ENCODE assay signal across 8 mouse cellular contexts in the genomic region with DNA sequence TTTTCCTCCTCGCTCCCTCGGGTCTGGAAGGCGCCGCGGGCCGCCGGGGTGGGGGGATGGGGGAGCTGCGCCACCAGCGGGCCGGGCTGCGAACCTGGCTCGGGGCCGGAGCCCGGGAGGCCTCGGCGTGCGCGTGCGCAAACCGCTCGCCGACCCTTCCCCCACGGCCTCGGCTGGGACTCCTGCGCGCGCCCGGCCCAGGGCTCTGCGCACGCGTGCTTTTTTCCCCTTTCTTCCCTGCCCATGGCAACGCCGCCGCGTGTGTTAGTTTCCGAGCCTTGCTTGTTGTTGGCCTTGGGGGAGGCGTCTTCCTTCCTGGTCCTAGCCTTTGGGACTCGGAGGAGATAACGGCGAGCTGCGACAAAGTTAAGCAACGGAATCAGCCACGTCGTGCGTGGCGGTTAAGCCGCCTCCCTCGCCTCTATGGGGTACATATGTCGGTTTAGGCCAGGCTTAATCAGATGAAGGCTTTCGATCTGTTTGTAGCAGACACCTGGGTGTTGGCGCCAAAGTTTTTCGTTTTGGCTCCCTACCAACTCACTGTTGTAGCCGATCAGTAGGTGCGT. TPM values are rescaled to one million over a fixed set of nuclear protein-coding genes. Genes with fewer than 3 reads are reported as not detected.
DNase-seq lines count a peak whose midpoint lies in the region; ATAC-seq lines count a peak whose summit lies in the region.

No protein-coding gene starts in this region.

- H3K27me3 ChIP-seq in forebrain, embryonic 13.5 days = no peaks in the 10 kb centered on the region
- no peaks in the 10 kb centered on the region for H3K27me3 ChIP-seq in liver, embryonic 15.5 days
- no peaks in the 10 kb centered on the region for H3K27me3 ChIP-seq in neural tube, embryonic 11.5 days (ENCODE audit: control insufficient read depth, insufficient read depth, low read length)
- H3K27me3 ChIP-seq in stomach, embryonic 16.5 days (ENCODE audit: control insufficient read depth, insufficient read depth, low read length) = no peaks in the 10 kb centered on the region

- peak; percentile 91 for DNase-seq in ES-CJ7 (ENCODE audit: low read depth, low spot score)
- DNase-seq in heart, postnatal 10 days = peak; percentile 93 to 95
- peak; percentile 93 to 96 for DNase-seq in kidney, postnatal 4 days
- DNase-seq in neural tube, embryonic 11.5 days (ENCODE audit: low spot score) = peak; percentile 93

- peak overlapping the region; percentile 77 for H3K4me3 ChIP-seq in forebrain, embryonic 13.5 days
- H3K4me3 ChIP-seq in liver, embryonic 15.5 days (replicated peaks) = peak overlapping the region; percentile 95
- H3K4me3 ChIP-seq in neural tube, embryonic 11.5 days (ENCODE audit: low read depth, low read length) = peak overlapping the region; percentile 85
- peak overlapping the region; percentile 87 for H3K4me3 ChIP-seq in stomach, embryonic 16.5 days (replicated peaks; ENCODE audit: low read length)

- H3K4me1 ChIP-seq in forebrain, embryonic 13.5 days = peaks cover 22% of the 10 kb centered on the region
- H3K4me1 ChIP-seq in liver, embryonic 15.5 days (replicated peaks) = peaks cover 42% of the 10 kb centered on the region
- H3K4me1 ChIP-seq in neural tube, embryonic 11.5 days (ENCODE audit: control insufficient read depth, insufficient read depth, low read length) = peaks cover 12% of the 10 kb centered on the region
- peaks cover 12% of the 10 kb centered on the region; the same call in 1 of the 2 replicates for H3K4me1 ChIP-seq in stomach, embryonic 16.5 days (ENCODE audit: control insufficient read depth, insufficient read depth, low read length)

- peaks cover 3% of the 10 kb centered on the region; the same call in 1 of the 2 replicates for H3K36me3 ChIP-seq in forebrain, embryonic 13.5 days (ENCODE audit: poor library complexity, severe bottlenecking)
- H3K36me3 ChIP-seq in liver, embryonic 15.5 days (replicated peaks) = peaks cover 5% of the 10 kb centered on the region
- H3K36me3 ChIP-seq in neural tube, embryonic 11.5 days (ENCODE audit: control insufficient read depth, insufficient read depth, low read length) = no peaks in the 10 kb centered on the region
- no peaks in the 10 kb centered on the region for H3K36me3 ChIP-seq in stomach, embryonic 16.5 days (ENCODE audit: control insufficient read depth, insufficient read depth, low read length)

- H3K27ac ChIP-seq in forebrain, embryonic 13.5 days = peak overlapping the region; percentile 100
- peak overlapping the region; percentile 99 for H3K27ac ChIP-seq in liver, embryonic 15.5 days (replicated peaks)
- peak overlapping the region; percentile 100 for H3K27ac ChIP-seq in neural tube, embryonic 11.5 days (ENCODE audit: low read depth, low read length)
- H3K27ac ChIP-seq in stomach, embryonic 16.5 days (ENCODE audit: low read length) = peak overlapping the region; percentile 99

- intact Hi-C loops in heart, postnatal 10 days (cut with DNase I) = loop anchor here (5.0 to 10.0 kb wide), 2 partner anchors 34 to 158 kb away; partner anchors contain the start of gene Mtfr2

- H3K9me3 ChIP-seq in forebrain, embryonic 13.5 days (replicated peaks) = no peaks in the 10 kb centered on the region
- no peaks in the 10 kb centered on the region for H3K9me3 ChIP-seq in liver, embryonic 15.5 days (replicated peaks)
- H3K9me3 ChIP-seq in neural tube, embryonic 11.5 days (ENCODE audit: control insufficient read depth, low read length) = no peaks in the 10 kb centered on the region
- H3K9me3 ChIP-seq in stomach, embryonic 16.5 days (replicated peaks; ENCODE audit: control insufficient read depth, low read length) = no peaks in the 10 kb centered on the region

- H3K4me2 ChIP-seq in forebrain, embryonic 13.5 days = peak overlapping the region; percentile 67
- peak overlapping the region; percentile 72 for H3K4me2 ChIP-seq in liver, embryonic 15.5 days
- H3K4me2 ChIP-seq in neural tube, embryonic 11.5 days (ENCODE audit: low read depth) = peak overlapping the region; percentile 56
- peak overlapping the region; percentile 66 for H3K4me2 ChIP-seq in stomach, embryonic 16.5 days (ENCODE audit: low read depth, low read length)

- peak overlapping the region; percentile 91 for H3K9ac ChIP-seq in forebrain, embryonic 13.5 days
- H3K9ac ChIP-seq in liver, embryonic 15.5 days = peak overlapping the region; percentile 91
- peak overlapping the region; percentile 90 for H3K9ac ChIP-seq in neural tube, embryonic 11.5 days (ENCODE audit: low read length)
- peak overlapping the region; percentile 91 for H3K9ac ChIP-seq in stomach, embryonic 16.5 days (ENCODE audit: low read length)

- peak; percentile 70 for ATAC-seq in cerebellum, adult (ENCODE audit: insufficient number of reproducible peaks, low FRiP score, low TSS enrichment)
- ATAC-seq in forebrain, embryonic 13.5 days = peak; percentile 79
- ATAC-seq in liver, embryonic 15.5 days (ENCODE audit: insufficient read depth) = peak; percentile 61
- ATAC-seq in neural tube, embryonic 11.5 days (ENCODE audit: insufficient read depth, low FRiP score, low TSS enrichment) = peak; percentile 78
- ATAC-seq in stomach, embryonic 16.5 days (ENCODE audit: insufficient read depth, low FRiP score) = peak; percentile 73

- under 1% methylated on average over 52 of the region's 54 CpGs for WGBS in forebrain, embryonic 13.5 days
- under 1% methylated on average over 54 of the region's 54 CpGs for WGBS in liver, embryonic 15.5 days (ENCODE audit: insufficient replicate concordance)
- 0% methylated on average over 41 of the region's 54 CpGs for WGBS in neural tube, embryonic 11.5 days
- under 1% methylated on average over 48 of the region's 54 CpGs for WGBS in stomach, embryonic 16.5 days

RNA-seq across cellular contexts. Expression of gene Bclaf1, which starts 0.6 kb away (rescaled TPM):
- 152 and 170 TPM in 2 replicates for polyA plus RNA-seq in forebrain, embryonic 13.5 days (2015; fragmentation: Nextera tagmentation; extraction: Ambion mirVana)
- total RNA-seq in heart, postnatal 10 days (2021) = 10 to 100 TPM; 86.4 to 96.1 TPM
- polyA plus RNA-seq in liver, embryonic 15.5 days (2015; fragmentation: Nextera tagmentation; extraction: Ambion mirVana) = 43.3 and 43.6 TPM in 2 replicates
- polyA plus RNA-seq in neural tube, embryonic 11.5 days (2014; fragmentation: Nextera tagmentation; extraction: Ambion mirVana) = 163 and 174 TPM in 2 replicates
- 103 and 105 TPM in 2 replicates for polyA plus RNA-seq in stomach, embryonic 16.5 days (2015; fragmentation: Nextera tagmentation; extraction: Ambion mirVana)

RNA-seq across cellular contexts. Expression of gene Mtfr2, which starts 34.8 kb away (rescaled TPM):
- polyA plus RNA-seq in forebrain, embryonic 13.5 days (2015; fragmentation: Nextera tagmentation; extraction: Ambion mirVana) = 2.6 and 3.0 TPM in 2 replicates
- total RNA-seq in heart, postnatal 10 days (2021) = 1 to 10 TPM; 2.4 to 2.5 TPM
- 2.0 and 2.3 TPM in 2 replicates for polyA plus RNA-seq in liver, embryonic 15.5 days (2015; fragmentation: Nextera tagmentation; extraction: Ambion mirVana)
- polyA plus RNA-seq in neural tube, embryonic 11.5 days (2014; fragmentation: Nextera tagmentation; extraction: Ambion mirVana) = 0.70 and 0.82 TPM in 2 replicates
- 1.5 and 1.6 TPM in 2 replicates for polyA plus RNA-seq in stomach, embryonic 16.5 days (2015; fragmentation: Nextera tagmentation; extraction: Ambion mirVana)

Comparison
In these comparisons a context has a peak if more than half of its experiments do, and no peak if none do; other contexts are left out.
1. Peak in every context shown above with its lines: DNase-seq, ATAC-seq, H3K4me3 ChIP-seq and H3K27ac ChIP-seq.